ENCODE assay signal across 33 mouse cellular contexts in the genomic region with DNA sequence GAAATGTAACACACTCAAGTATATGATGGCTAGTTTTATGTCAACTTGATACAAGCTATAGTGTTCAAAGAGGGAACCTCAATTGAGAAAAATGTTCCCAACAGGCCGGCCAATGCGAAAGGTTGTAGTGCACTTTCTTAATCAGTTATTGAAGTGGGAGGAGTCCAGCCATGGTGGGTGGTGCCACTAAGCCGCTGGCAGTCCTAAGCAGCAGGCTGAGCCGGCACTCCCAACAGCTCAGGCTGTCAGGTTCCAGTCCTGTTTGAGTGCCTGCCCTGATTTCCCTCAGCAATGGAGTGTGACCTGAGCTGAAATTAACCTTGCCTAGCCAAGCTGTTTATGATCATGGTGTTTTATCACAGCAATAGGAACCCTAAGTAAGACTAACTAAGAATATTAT. TPM values are rescaled to one million over a fixed set of nuclear protein-coding genes. Genes with fewer than 3 reads are reported as not detected.
DNase-seq lines count a peak whose midpoint lies in the region; ATAC-seq and TF ChIP-seq lines count a peak whose summit lies in the region.
"Had no signal": no experiment of that assay in that cellular context is flagged by ENCODE, and none has a peak within 500 bp of the region (broad histone marks: within the 10 kb centered on the region; RNA-seq: fewer than 3 reads in every experiment).

No protein-coding gene starts in this region.

- H3K27ac ChIP-seq in kidney, adult 2 months (ENCODE audit: insufficient read depth, low read depth, low read length) = no peak overlapping the region
- H3K27ac ChIP-seq in kidney, postnatal 0 days = no peak overlapping the region
- no peak overlapping the region for H3K27ac ChIP-seq in lung, postnatal 0 days (ENCODE audit: low read length)
- H3K27ac ChIP-seq: embryonic facial prominence, embryonic 12.5 days; forebrain, embryonic 15.5 days; heart, embryonic 10.5 days; heart, embryonic 15.5 days; hindbrain, embryonic 12.5 days; hindbrain, postnatal 0 days; intestine, embryonic 15.5 days; left cerebral cortex, adult 2 months; limb, embryonic 12.5 days; liver, embryonic 12.5 days; midbrain, embryonic 13.5 days; neural tube, embryonic 15.5 days; stomach, postnatal 0 days had no signal

- WGBS in kidney, adult 2 months = 41% methylated on average over 4 of the region's 4 CpGs
- WGBS in kidney, postnatal 0 days = 53% methylated on average over 4 of the region's 4 CpGs
- WGBS in lung, postnatal 0 days = 76% methylated on average over 4 of the region's 4 CpGs

- TF ChIP-seq EP300 in lung, postnatal 0 days (IDR thresholded peaks at IDR 0.05) = no peak

- no peak for TF ChIP-seq POLR2A in kidney, adult 2 months (IDR thresholded peaks at IDR 0.05; ENCODE audit: low read depth, low read length)

- TF ChIP-seq CTCF in kidney, adult 2 months (conservative IDR thresholded peaks at IDR 0.05; ENCODE audit: insufficient read depth, insufficient read length, low read depth, low read length) = no peak
- no peak for TF ChIP-seq CTCF in kidney, postnatal 0 days (IDR thresholded peaks at IDR 0.05; ENCODE audit: low read depth)
- no peak for TF ChIP-seq CTCF in lung, postnatal 0 days (IDR thresholded peaks at IDR 0.05)

- no peaks in the 10 kb centered on the region for H3K27me3 ChIP-seq in kidney, adult 2 months (replicated peaks; ENCODE audit: control insufficient read depth, insufficient read depth, low read length)
- no peaks in the 10 kb centered on the region for H3K27me3 ChIP-seq in kidney, postnatal 0 days (ENCODE audit: insufficient read depth, low read length)
- no peaks in the 10 kb centered on the region for H3K27me3 ChIP-seq in lung, postnatal 0 days (replicated peaks; ENCODE audit: insufficient read depth, low read length)
- H3K27me3 ChIP-seq: embryonic facial prominence, embryonic 12.5 days; forebrain, embryonic 15.5 days; heart, embryonic 15.5 days; hindbrain, embryonic 12.5 days; intestine, embryonic 15.5 days; limb, embryonic 12.5 days; liver, embryonic 12.5 days; midbrain, embryonic 13.5 days; neural tube, embryonic 15.5 days; Patski had no signal

- peak; percentile 63; the same call in 1 of the 2 replicates for ATAC-seq in kidney, postnatal 0 days (replicated peaks; ENCODE audit: low FRiP score, low read depth)
- ATAC-seq in lung, postnatal 0 days = no peak
- ATAC-seq: forebrain, embryonic 15.5 days; hindbrain, postnatal 0 days; intestine, embryonic 15.5 days; liver, embryonic 12.5 days; liver, postnatal 0 days; midbrain, embryonic 13.5 days; Patski had no signal

- no peak overlapping the region for H3K9ac ChIP-seq in kidney, postnatal 0 days (ENCODE audit: low read depth, low read length)
- H3K9ac ChIP-seq in lung, postnatal 0 days (replicated peaks; ENCODE audit: low read depth) = no peak overlapping the region
- H3K9ac ChIP-seq: embryonic facial prominence, embryonic 12.5 days; forebrain, embryonic 15.5 days; heart, embryonic 15.5 days; hindbrain, embryonic 12.5 days; intestine, embryonic 15.5 days; limb, embryonic 12.5 days; liver, embryonic 12.5 days; liver, postnatal 0 days; midbrain, embryonic 13.5 days; neural tube, embryonic 15.5 days had no signal

- peak; percentile 27 to 30 for DNase-seq in cerebellum, postnatal 25 days
- DNase-seq in cerebellum, adult 8-10 months = no peak
- DNase-seq in kidney, adult 2 months = peak; percentile 79
- DNase-seq in kidney, postnatal 0 days (ENCODE audit: low spot score) = peak; percentile 10
- DNase-seq in kidney, postnatal 4 days = peak; percentile 31 to 46
- no peak for DNase-seq in right cerebral cortex, adult 2 months (ENCODE audit: low spot score in 2 of 2)
- DNase-seq in lung, postnatal 0 days (ENCODE audit: low spot score) = no peak
- DNase-seq: adrenal gland, postnatal 14 days; cerebellum, adult 2 months; embryo, embryonic 11 days; gastrocnemius, postnatal 25 days; heart, adult 11 months; liver, postnatal 0 days; lung, postnatal 4 days; retina, postnatal 1 day; right cerebral cortex, postnatal 25 days; thymus, adult 18-20 months; thymus, postnatal 4 days had no signal

- H3K36me3 ChIP-seq in kidney, adult 2 months (ENCODE audit: control insufficient read depth, insufficient read depth, low read length) = no peaks in the 10 kb centered on the region
- no peaks in the 10 kb centered on the region for H3K36me3 ChIP-seq in kidney, postnatal 0 days (ENCODE audit: insufficient read depth, low read length)
- H3K36me3 ChIP-seq in lung, postnatal 0 days (ENCODE audit: insufficient read depth, low read length) = no peaks in the 10 kb centered on the region
- H3K36me3 ChIP-seq: embryonic facial prominence, embryonic 12.5 days; forebrain, embryonic 15.5 days; G1E; heart, embryonic 10.5 days; heart, embryonic 15.5 days; hindbrain, embryonic 12.5 days; intestine, embryonic 15.5 days; limb, embryonic 12.5 days; liver, embryonic 12.5 days; midbrain, embryonic 13.5 days; neural tube, embryonic 15.5 days had no signal

- H3K4me1 ChIP-seq in kidney, adult 2 months (ENCODE audit: control insufficient read depth, insufficient read depth, low read length) = no peaks in the 10 kb centered on the region
- no peaks in the 10 kb centered on the region for H3K4me1 ChIP-seq in kidney, postnatal 0 days (replicated peaks; ENCODE audit: insufficient read depth, low read length)
- H3K4me1 ChIP-seq in lung, postnatal 0 days (ENCODE audit: insufficient read depth, low read depth, low read length) = no peaks in the 10 kb centered on the region
- H3K4me1 ChIP-seq: embryonic facial prominence, embryonic 12.5 days; forebrain, embryonic 15.5 days; heart, embryonic 10.5 days; heart, embryonic 15.5 days; hindbrain, embryonic 12.5 days; intestine, embryonic 15.5 days; limb, embryonic 12.5 days; liver, embryonic 12.5 days; midbrain, embryonic 13.5 days had no signal

- no peak overlapping the region for H3K4me2 ChIP-seq in kidney, postnatal 0 days (ENCODE audit: low read length)
- no peak overlapping the region for H3K4me2 ChIP-seq in lung, postnatal 0 days (replicated peaks; ENCODE audit: low read depth, low read length)
- H3K4me2 ChIP-seq: embryonic facial prominence, embryonic 12.5 days; forebrain, embryonic 15.5 days; heart, embryonic 15.5 days; hindbrain, embryonic 12.5 days; intestine, embryonic 15.5 days; limb, embryonic 12.5 days; liver, embryonic 12.5 days; midbrain, embryonic 13.5 days; neural tube, embryonic 15.5 days had no signal

- no peaks in the 10 kb centered on the region for H3K9me3 ChIP-seq in kidney, postnatal 0 days (replicated peaks; ENCODE audit: low read length)
- H3K9me3 ChIP-seq in lung, postnatal 0 days (ENCODE audit: low read length) = no peaks in the 10 kb centered on the region
- H3K9me3 ChIP-seq: embryonic facial prominence, embryonic 12.5 days; forebrain, embryonic 15.5 days; G1E; heart, embryonic 10.5 days; heart, embryonic 15.5 days; hindbrain, embryonic 12.5 days; intestine, embryonic 15.5 days; limb, embryonic 12.5 days; liver, embryonic 12.5 days; midbrain, embryonic 13.5 days; neural tube, embryonic 15.5 days had no signal

- no peak overlapping the region for H3K4me3 ChIP-seq in kidney, adult 2 months (ENCODE audit: insufficient read depth, low read depth, low read length)
- no peak overlapping the region for H3K4me3 ChIP-seq in kidney, postnatal 0 days (replicated peaks; ENCODE audit: low read depth, low read length)
- H3K4me3 ChIP-seq in lung, postnatal 0 days (ENCODE audit: low read depth, low read length) = no peak overlapping the region
- H3K4me3 ChIP-seq: embryonic facial prominence, embryonic 12.5 days; forebrain, embryonic 15.5 days; heart, embryonic 10.5 days; heart, embryonic 15.5 days; hindbrain, embryonic 12.5 days; intestine, embryonic 15.5 days; left cerebral cortex, adult 2 months; limb, embryonic 12.5 days; liver, embryonic 12.5 days; midbrain, embryonic 13.5 days; neural tube, embryonic 15.5 days had no signal

RNA-seq across cellular contexts. Expression of a gene that starts 20.6 kb away (rescaled TPM):
- 19.1 and 23.5 TPM in 2 replicates for polyA plus RNA-seq in kidney, adult 2 months (2012; rRNA removed)
- 32.3 and 37.8 TPM in 2 replicates for polyA plus RNA-seq in kidney, postnatal 0 days (2015; fragmentation: Nextera tagmentation; extraction: Ambion mirVana)
- polyA plus RNA-seq in lung, postnatal 0 days (2015; fragmentation: Nextera tagmentation; extraction: Ambion mirVana) = 29.0 and 29.3 TPM in 2 replicates
- polyA plus RNA-seq: G1E had no signal

Comparison
In these comparisons a context has a peak if more than half of its experiments do, and no peak if none do; other contexts are left out.
1. DNase-seq: peak in cerebellum, postnatal 25 days (2 of 2), kidney, adult 2 months (single experiment), kidney, postnatal 0 days (single experiment) and kidney, postnatal 4 days (2 of 2); none in cerebellum, adult 8-10 months (single experiment), right cerebral cortex, adult 2 months (0 of 2) and lung, postnatal 0 days (single experiment).